Mouse (Mus musculus): Measurements from ENCODE around the gene Duoxa2. TPM values are rescaled to one million over a fixed set of nuclear protein-coding genes. Genes with fewer than 3 reads are reported as not detected.
A peak's percentile ranks its signal among the peaks of the same experiment; 100 is the strongest.

Gene Duoxa2
- total RNA-seq (2014; rRNA removed) (0.49 and 0.61 TPM in 2 replicates), polyA plus RNA-seq (2015; fragmentation: Nextera tagmentation; extraction: Ambion mirVana) (0.43 and 0.82 TPM in 2 replicates)

DNA sequence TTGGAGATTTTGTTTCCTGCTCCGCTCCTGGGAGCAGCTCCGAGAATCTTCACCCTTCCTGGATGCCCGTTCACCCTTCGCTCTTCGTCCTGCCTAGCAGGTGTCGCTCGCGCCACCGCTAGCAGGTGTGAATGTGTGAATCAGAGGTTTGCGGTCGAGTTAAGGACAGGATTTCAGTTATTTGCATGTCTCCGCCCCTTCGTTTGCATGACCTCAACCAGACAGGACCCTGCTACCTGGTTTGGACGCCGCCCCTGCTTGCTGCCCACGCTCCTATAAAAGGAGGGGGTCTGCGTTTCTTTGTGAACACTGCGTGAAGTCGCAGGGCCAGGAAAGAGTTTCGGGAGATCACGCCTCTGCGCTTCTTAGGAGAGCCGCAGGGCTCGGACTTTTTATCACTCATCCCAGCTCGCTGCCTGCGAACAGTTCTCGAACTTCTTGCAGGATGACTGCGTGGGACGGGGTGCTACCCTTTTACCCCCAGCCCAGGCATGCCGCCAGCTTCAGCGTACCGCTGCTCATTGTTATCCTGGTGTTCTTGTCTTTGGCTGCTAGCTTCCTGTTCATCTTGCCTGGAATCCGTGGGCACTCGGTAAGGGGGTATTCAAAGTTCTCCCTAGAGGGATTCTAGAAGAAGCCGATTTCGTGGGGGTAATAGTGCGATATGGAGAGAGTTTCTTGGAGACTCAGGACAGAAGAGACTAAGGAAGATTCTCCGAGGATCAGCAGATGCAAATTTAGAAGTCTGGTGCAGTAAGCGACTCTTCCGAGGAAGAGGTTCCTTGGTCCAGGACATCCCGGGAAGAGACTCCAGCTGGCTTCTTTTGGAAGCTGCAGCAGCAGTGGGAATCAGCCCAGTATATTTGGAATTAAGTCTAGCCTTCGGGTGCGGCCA lies at the start of gene Duoxa2:
TSS of gene Duoxa2 (plus strand) at position 305 of the 895 bp plus-strand sequence.
- Histone ChIP-seq H3K4me2 (ENCODE audit: low read depth, low read length, poor library complexity, severe bottlenecking) (peak within 1 kb of the TSS; percentile 48), H3K4me1 (ENCODE audit: insufficient read depth, low read length) (peaks cover 20% of the 10 kb centered on the region), H3K36me3 (ENCODE audit: insufficient read depth, low read length) (no peaks in the 10 kb centered on the region), H3K9ac (replicated peaks; ENCODE audit: low read length, poor library complexity, severe bottlenecking) (0 out of 2 replicates have a peak within 1 kb of the TSS, but pooled peaks have one; percentile 24), H3K4me3 (ENCODE audit: low read depth, low read length) (peak within 1 kb of the TSS; percentile 27), H3K9me3 (ENCODE audit: low read length) (no peaks in the 10 kb centered on the region), H3K27ac (ENCODE audit: low read depth, low read length) (no peak within 1 kb of the TSS), H3K27me3 (ENCODE audit: insufficient read depth, low read length) (peaks cover 62% of the 10 kb centered on the region)
- no peak for ATAC-seq (ENCODE audit: low FRiP score)
- DNase-seq (ENCODE audit: low spot score): no peak
- no peak for TF ChIP-seq CTCF (IDR thresholded peaks at IDR 0.05)
- 1% methylated on average over 43 of the region's 43 CpGs for WGBS

DNA sequence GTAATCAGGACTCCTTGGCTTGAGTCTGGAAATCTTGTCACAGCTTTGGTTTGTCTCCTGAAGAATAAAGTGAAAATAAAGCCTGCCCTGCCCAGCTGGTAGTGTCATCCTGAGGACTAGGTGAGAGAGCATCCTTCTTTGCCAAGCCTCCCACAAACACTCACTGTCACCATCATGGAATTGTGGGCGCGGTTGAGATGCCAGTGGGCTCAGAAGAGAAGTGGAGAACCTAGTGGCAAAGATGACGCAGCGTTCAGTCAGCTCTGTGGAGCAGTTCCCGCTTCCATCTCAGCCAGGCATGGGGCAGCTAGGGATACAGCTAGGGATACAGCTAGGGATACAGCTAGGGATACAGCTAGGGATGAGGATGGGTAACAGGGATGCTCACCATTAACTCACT lies 42.7 kb upstream of the Duoxa2 start:
- DNase-seq (ENCODE audit: low spot score) (no peak), ATAC-seq (ENCODE audit: low FRiP score) (no peak)
- 92% methylated on average over 5 of the region's 5 CpGs for whole genome bisulfite sequencing
- no peak overlapping the region for H3K4me2 ChIP-seq (ENCODE audit: low read depth, low read length, poor library complexity, severe bottlenecking)
- no peaks in the 10 kb centered on the region for H3K4me1 ChIP-seq (ENCODE audit: insufficient read depth, low read length)
- H3K9me3 ChIP-seq (ENCODE audit: low read length): no peaks in the 10 kb centered on the region
- no peak overlapping the region for H3K4me3 ChIP-seq (ENCODE audit: low read depth, low read length)
- H3K36me3 ChIP-seq (ENCODE audit: insufficient read depth, low read length): no peaks in the 10 kb centered on the region
- H3K27ac ChIP-seq (ENCODE audit: low read depth, low read length): no peak overlapping the region
- H3K9ac ChIP-seq (replicated peaks; ENCODE audit: low read length, poor library complexity, severe bottlenecking): no peak overlapping the region
- H3K27me3 ChIP-seq (ENCODE audit: insufficient read depth, low read length): no peaks in the 10 kb centered on the region
- TF ChIP-seq CTCF (IDR thresholded peaks at IDR 0.05): no peak

DNA sequence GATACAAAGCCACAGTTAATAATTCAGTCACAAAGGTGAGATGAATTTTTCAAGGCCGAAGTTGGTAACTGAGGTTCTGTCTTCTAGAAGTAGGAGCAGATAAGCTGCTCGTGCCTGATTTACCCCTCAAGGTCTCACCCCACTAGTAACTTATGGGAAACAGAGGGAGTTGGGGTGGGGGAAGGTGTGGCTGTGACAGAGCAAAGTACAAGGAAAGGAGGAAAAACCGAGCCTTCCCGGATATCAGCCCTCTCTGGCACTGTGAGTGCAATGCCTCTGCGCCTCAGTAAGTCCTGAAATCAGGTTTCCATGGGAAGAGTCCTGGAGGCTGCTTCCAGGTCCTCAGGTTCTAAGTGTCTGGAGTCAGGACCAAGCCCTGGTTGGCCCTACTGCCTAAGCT lies 38.0 kb upstream of the Duoxa2 start:
- Histone ChIP-seq H3K27me3 (ENCODE audit: insufficient read depth, low read length) (no peaks in the 10 kb centered on the region), H3K9ac (replicated peaks; ENCODE audit: low read length, poor library complexity, severe bottlenecking) (no peak overlapping the region), H3K4me2 (ENCODE audit: low read depth, low read length, poor library complexity, severe bottlenecking) (no peak overlapping the region), H3K36me3 (ENCODE audit: insufficient read depth, low read length) (no peaks in the 10 kb centered on the region), H3K27ac (ENCODE audit: low read depth, low read length) (no peak overlapping the region), H3K4me3 (ENCODE audit: low read depth, low read length) (no peak overlapping the region), H3K4me1 (ENCODE audit: insufficient read depth, low read length) (peaks cover 4% of the 10 kb centered on the region; the same call in 1 of the 2 replicates), H3K9me3 (ENCODE audit: low read length) (no peaks in the 10 kb centered on the region)
- ATAC-seq (ENCODE audit: low FRiP score) (no peak), DNase-seq (ENCODE audit: low spot score) (no peak)
- TF ChIP-seq CTCF (IDR thresholded peaks at IDR 0.05): no peak
- WGBS: 89% methylated on average over 5 of the region's 5 CpGs

DNA sequence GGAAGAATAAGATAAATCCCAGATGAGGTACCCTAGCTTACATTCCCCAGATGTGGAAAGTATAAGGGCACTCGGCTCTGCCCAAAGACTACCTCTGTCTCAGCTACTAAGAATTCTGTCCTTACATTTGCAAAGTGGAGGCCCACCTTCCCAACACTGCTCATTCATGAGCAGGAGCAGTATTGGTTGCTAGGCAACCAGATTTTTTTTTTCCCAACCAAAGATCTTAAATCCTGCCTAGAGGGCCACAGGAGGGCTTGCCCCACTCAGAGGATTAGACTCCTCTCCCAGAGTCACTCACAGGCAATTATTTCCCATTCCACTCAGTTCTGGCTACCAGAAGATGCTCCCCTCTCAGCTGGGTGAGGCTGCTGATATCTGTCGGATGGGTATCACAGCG lies 34.0 kb upstream of the Duoxa2 start:
- TF ChIP-seq CTCF (IDR thresholded peaks at IDR 0.05): no peak
- Histone ChIP-seq H3K9me3 (ENCODE audit: low read length) (no peaks in the 10 kb centered on the region), H3K36me3 (ENCODE audit: insufficient read depth, low read length) (no peaks in the 10 kb centered on the region), H3K4me3 (ENCODE audit: low read depth, low read length) (no peak overlapping the region), H3K27me3 (ENCODE audit: insufficient read depth, low read length) (no peaks in the 10 kb centered on the region), H3K4me2 (ENCODE audit: low read depth, low read length, poor library complexity, severe bottlenecking) (no peak overlapping the region), H3K4me1 (ENCODE audit: insufficient read depth, low read length) (peaks cover 4% of the 10 kb centered on the region; the same call in 1 of the 2 replicates), H3K27ac (ENCODE audit: low read depth, low read length) (peak overlapping the region; percentile 59), H3K9ac (replicated peaks; ENCODE audit: low read length, poor library complexity, severe bottlenecking) (no peak overlapping the region)
- ATAC-seq (ENCODE audit: low FRiP score): peak; percentile 78
- DNase-seq (ENCODE audit: low spot score): peak; percentile 78
- 23% methylated on average over 3 of the region's 3 CpGs for WGBS

DNA sequence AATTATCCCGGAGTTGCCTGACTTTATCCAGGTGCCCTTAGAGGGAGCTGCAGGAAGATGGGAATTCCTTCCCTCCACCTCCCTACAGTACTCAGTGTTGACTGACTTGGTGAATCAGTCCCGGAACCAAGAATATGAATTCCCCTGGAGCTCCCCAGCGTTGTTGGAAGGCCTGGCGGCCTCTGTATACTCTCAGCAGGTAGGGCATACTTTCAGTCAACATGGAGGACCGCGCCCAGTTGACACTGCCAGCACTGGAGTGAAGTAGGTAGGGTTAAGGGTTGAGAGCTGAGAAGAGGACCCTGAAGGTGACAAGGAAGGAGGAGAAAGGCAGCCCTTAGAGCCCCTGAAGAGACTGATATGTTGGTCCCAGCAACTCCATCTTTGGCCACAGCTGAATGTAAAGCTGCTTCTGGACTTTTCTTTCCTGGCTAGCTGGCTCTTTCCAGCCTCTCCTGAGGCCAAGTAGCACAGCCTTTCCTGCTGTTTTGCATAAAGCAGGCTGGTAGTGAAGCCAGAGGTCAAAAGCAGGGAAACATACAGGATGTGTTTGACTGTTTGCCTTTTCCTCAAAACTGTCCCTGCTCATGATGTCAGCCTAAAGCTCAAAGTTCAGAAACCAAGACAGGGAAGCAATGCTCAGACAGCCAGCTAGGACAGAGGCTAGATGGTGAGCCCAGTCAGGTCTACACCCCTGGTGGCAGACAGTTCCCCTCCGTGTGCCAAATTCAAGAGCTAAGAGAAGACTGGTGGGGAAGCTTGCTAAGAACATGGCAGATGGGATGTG lies 32.1 kb upstream of the Duoxa2 start:
- no peak for TF ChIP-seq CTCF (IDR thresholded peaks at IDR 0.05)
- no peak overlapping the region for H3K27ac ChIP-seq (ENCODE audit: low read depth, low read length)
- WGBS: 96% methylated on average over 7 of the region's 7 CpGs
- no peak for ATAC-seq (ENCODE audit: low FRiP score)
- H3K9ac ChIP-seq (replicated peaks; ENCODE audit: low read length, poor library complexity, severe bottlenecking): no peak overlapping the region
- H3K36me3 ChIP-seq (ENCODE audit: insufficient read depth, low read length): no peaks in the 10 kb centered on the region
- peaks cover 4% of the 10 kb centered on the region; the same call in 1 of the 2 replicates for H3K4me1 ChIP-seq (ENCODE audit: insufficient read depth, low read length)
- H3K4me3 ChIP-seq (ENCODE audit: low read depth, low read length): no peak overlapping the region
- H3K9me3 ChIP-seq (ENCODE audit: low read length): no peaks in the 10 kb centered on the region
- DNase-seq (ENCODE audit: low spot score): no peak
- no peaks in the 10 kb centered on the region for H3K27me3 ChIP-seq (ENCODE audit: insufficient read depth, low read length)
- no peak overlapping the region for H3K4me2 ChIP-seq (ENCODE audit: low read depth, low read length, poor library complexity, severe bottlenecking)

All from midbrain, postnatal 0 days (tissue).